Mouse (Mus musculus): ENCODE measurements at regions not wholly inside any gene's neighbourhood (a gene's known extent, or its start where the extent isn't known, plus 50 kb on each side); places are given as distances from the start of the nearest gene placed in this dataset.
"Not testable (repeated sequence)": the region's sequence is repeated elsewhere in the genome, so short reads cannot be mapped to it uniquely, and the experiment has no call there.

DNA sequence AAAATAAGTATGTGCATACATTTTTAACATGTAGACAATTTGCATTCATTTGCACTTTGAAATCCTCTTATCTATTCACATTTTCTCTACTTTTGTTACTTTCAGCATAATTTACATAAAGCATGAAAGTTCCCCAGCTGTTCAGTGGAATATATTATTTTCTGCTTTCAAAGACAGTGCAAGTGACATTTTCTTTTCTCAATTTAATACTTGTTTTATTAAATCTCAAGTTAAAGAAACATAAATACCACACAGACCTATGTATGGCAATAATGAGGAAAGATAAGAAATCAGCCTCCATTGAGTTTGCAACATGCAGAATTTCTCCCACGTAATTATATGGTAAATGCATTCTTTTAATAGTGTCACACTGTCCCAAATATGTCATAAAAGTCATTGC lies 1168.1 kb upstream of the Gje1 start:
- no peak for DNase-seq (ENCODE audit: low spot score)

DNA sequence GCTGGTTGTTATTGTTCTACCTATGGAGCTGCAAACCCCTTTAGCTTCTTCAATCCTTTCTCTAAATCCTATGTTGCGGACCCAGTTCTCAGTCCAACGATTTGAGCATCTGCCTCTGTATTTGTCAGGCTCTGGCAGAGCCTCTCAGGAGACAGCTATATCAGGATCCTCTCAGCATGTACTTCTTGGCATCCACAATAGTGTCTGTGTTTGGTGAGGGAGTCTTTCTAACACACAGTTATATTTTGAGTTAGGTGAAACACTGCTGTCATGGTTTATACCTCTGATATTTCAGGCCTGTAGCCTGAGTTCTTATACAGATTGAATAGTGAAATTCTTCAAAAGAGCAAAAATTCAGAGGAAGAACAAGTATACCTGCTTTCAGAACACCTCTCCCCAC lies 1150.0 kb upstream of the Gje1 start:
- no peak for DNase-seq (ENCODE audit: low spot score)

- no peak for DNase-seq (ENCODE audit: low spot score)
These were observed 1148.9 kb upstream of the Gje1 start for GRCm38 (mm10) chr10:15866931-15867330.

- no peak for DNase-seq (ENCODE audit: low spot score)
These were observed 1123.4 kb upstream of the Gje1 start for GRCm38 (mm10) chr10:15841381-15841780.

- no peak for DNase-seq (ENCODE audit: low spot score)
These were observed 1114.3 kb upstream of the Gje1 start for GRCm38 (mm10) chr10:15832338-15832737.

GRCm38 (mm10) chr10:15825457-15825856 lies 1107.4 kb upstream of the Gje1 start:
- DNase-seq (ENCODE audit: low spot score), result no peak

GRCm38 (mm10) chr10:15807271-15807670 lies 1089.3 kb upstream of the Gje1 start:
- no peak for DNase-seq (ENCODE audit: low spot score)

- DNase-seq (ENCODE audit: low spot score), result no peak
These were observed 1087.8 kb upstream of the Gje1 start for GRCm38 (mm10) chr10:15805791-15806190.

GRCm38 (mm10) chr10:15793185-15793584 lies 1075.2 kb upstream of the Gje1 start:
- not testable (repeated sequence) for DNase-seq (ENCODE audit: low spot score)

DNA sequence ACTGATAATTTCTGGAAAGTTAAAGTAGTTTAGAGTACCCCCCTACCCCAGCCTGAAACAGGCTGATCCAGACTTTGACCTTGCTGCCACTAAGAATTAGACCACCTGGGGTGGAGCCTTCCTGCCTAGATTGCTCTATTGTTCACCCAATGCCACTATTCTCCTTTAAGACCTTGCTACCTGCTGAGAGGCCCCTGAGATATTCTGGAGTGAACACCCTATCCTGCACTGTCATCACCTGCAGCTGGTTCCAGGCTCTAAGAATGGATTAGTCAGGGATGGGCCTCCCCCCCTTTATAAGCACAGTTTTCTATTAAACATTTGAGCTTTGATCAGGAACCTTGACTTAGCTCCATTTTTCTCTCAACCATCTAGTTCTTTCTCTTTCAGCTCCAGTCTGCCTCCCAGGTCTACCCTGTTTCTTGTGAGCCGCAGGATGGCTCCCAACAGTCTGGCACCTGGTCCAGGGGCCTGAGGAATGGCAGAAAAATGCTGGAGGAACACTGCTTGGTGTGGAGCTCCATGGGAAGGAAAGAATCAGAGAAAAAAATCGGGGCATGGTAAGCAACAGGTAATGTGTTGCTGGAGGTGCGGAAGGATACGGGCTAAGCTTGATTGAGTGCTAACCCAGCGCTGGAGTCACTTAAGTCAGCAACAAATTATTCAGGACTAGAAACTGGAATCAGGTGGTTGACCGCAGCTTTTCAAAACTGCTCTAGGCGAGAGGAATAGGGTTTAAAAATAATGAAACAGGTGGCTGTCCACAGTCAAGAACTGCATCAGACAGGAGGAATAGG lies 1073.7 kb upstream of the Gje1 start:
- DNase-seq (ENCODE audit: low spot score), result no peak

- peak; percentile 5 for DNase-seq (ENCODE audit: low spot score)
These were observed 1042.1 kb upstream of the Gje1 start for GRCm38 (mm10) chr10:15759983-15760723.

DNA sequence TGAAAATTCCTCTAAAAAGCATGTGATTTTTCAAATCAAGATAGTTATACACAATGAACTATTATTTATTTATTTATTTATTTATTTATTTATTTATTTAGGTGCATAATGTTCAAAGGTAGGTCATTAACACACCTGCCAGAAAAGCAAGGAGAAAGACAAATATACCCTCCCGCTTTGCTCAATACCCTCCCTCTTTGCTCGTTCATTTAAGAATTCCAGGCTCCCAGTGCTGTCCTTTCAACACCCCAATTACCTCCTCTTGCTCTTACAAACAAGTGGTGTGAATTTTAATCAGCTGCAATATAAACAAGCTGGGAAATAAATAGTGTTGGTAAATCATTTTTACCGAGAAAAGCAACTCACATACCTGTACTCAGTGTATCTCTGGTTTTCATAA lies 1041.6 kb upstream of the Gje1 start:
- DNase-seq (ENCODE audit: low spot score), result no peak

DNA sequence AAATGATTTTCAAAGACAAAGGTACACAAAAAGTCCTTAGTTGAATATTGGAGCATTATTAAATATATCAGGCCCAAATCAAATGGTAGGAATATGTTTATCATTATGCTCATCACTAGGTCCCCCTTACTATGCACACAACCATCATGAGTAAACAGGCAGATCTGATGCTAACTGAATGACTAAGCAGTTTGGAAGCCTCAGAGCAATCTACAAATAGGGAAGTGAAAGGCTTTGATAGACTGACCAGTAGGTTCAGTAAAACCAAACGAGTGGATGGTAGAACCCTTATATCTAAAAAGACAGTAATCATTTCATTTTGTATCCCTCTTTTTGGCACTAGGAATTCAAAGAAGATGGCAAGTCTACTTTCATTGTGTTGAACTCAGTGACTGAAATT lies 1039.5 kb upstream of the Gje1 start:
- no peak for DNase-seq (ENCODE audit: low spot score)

DNA sequence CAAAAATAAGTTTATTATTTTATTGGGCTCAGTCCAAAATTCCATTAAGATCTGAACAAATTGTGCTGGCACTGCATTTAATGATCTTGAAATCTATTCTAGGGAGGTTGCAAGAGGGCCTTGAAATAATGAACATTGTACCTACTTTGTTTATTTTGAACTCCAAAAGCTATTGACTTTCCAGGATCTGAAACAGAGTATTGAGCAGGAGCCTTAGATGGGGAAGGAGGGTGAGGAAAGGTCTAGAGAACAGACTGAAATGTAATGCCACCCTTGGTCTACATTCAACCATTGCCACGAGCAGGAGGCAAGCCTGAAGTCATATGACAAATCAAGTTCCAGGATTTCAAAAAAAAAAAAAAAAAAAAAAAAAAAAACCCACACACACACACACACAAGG lies 1028.9 kb upstream of the Gje1 start:
- no peak for DNase-seq (ENCODE audit: low spot score)

- no peak for DNase-seq (ENCODE audit: low spot score)
These were observed 1020.6 kb upstream of the Gje1 start for GRCm38 (mm10) chr10:15738630-15739029.

DNA sequence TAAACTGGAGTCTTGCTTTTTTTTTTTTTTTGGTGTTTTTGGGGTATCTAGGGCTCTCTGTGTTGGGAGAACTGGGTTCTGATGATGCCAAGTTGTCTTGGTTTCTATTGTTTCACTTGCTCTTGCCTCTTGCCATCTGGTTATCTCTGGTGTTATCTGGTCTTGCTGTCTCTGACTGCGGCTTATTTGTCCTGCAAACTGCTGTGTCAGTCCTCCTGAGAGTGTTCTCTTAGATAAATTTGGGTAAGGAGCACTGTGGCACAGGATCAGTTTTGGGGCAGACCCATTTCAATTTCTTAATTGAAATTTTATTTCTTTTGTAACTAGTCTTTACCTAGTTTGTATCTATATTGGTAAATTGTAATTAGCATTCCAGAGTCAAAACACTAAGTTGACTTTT lies 1013.3 kb upstream of the Gje1 start:
- no peak for DNase-seq (ENCODE audit: low spot score)

GRCm38 (mm10) chr10:15697946-15698345 lies 979.9 kb upstream of the Gje1 start:
- no peak for DNase-seq (ENCODE audit: low spot score)

GRCm38 (mm10) chr10:15697050-15697449 lies 979.0 kb upstream of the Gje1 start:
- DNase-seq (ENCODE audit: low spot score), result no peak

GRCm38 (mm10) chr10:15671638-15672037 lies 953.6 kb upstream of the Gje1 start:
- not testable (repeated sequence) for DNase-seq (ENCODE audit: low spot score)

Data from urinary bladder, postnatal 14 days (tissue).